Mouse (Mus musculus): ENCODE measurements around the gene Evi5l.
"Not testable (repeated sequence)": the region's sequence is repeated elsewhere in the genome, so short reads cannot be mapped to it uniquely, and the experiment has no call there.

Gene Evi5l

GRCm38 (mm10) chr8:4238434-4239192, 72.2 kb downstream of the Evi5l start, which contains the start of the genes Map2k7 and Gm49320:
Gene Map2k7, plus strand, starts transcription at chr8:4238740.
Gene Gm49320, plus strand, starts transcription at chr8:4238865.
- DNase-seq (ENCODE audit: low read depth) = peak; percentile 99

- peak; percentile 49 for DNase-seq (ENCODE audit: low read depth)
Observed at GRCm38 (mm10) chr8:4239193-4239890, 73.0 kb downstream of the Evi5l start.

GRCm38 (mm10) chr8:4245061-4245460, 78.7 kb downstream of the Evi5l start:
- DNase-seq (ENCODE audit: low read depth) = no peak

DNA sequence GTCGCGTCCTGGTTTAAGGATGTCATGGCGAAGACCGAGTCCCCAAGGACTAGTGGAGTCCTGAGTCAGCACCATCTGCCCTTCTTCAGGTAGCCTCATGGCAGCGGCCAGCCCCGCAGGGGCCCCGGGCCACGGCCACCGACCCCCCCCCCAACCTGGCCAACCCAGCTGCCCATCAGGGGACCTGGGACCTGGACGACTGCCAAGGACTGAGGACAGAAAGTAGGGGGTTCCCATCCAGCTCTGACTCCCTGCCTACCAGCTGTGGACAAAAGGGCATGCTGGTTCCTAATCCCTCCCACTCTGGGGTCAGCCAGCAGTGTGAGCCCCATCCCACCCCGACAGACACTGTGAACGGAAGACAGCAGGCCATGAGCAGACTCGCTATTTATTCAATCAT, 79.4 kb downstream of the Evi5l start:
- DNase-seq (ENCODE audit: low read depth) = no peak

- DNase-seq (ENCODE audit: low read depth) = no peak
Observed at GRCm38 (mm10) chr8:4247241-4247640, 80.9 kb downstream of the Evi5l start.

- no peak for DNase-seq (ENCODE audit: low read depth)
Observed at GRCm38 (mm10) chr8:4247951-4248540, 81.7 kb downstream of the Evi5l start, which contains the start of gene Tgfbr3l. Gene Tgfbr3l, plus strand, starts transcription at chr8:4248214.

DNA sequence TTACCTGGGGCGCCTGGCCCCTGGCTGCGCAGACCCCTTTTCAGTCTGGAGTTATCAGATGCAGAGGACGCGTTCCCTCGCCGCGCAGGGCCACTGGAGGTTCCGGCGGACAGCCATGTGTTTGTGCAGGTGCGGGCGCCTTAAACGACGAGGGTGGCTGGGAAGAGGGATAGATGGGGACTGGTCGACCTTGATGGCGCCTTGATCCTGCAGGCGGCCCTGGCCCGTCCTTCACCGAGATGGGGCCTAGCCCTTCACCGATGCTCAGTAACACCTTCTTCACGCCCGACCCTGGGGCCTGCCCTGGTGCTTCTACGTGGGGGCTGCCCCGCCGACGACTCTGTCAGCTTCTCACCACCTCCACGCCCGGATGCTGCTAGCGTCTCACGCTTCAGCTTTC, 82.8 kb downstream of the Evi5l start:
- DNase-seq (ENCODE audit: low read depth) = no peak

DNA sequence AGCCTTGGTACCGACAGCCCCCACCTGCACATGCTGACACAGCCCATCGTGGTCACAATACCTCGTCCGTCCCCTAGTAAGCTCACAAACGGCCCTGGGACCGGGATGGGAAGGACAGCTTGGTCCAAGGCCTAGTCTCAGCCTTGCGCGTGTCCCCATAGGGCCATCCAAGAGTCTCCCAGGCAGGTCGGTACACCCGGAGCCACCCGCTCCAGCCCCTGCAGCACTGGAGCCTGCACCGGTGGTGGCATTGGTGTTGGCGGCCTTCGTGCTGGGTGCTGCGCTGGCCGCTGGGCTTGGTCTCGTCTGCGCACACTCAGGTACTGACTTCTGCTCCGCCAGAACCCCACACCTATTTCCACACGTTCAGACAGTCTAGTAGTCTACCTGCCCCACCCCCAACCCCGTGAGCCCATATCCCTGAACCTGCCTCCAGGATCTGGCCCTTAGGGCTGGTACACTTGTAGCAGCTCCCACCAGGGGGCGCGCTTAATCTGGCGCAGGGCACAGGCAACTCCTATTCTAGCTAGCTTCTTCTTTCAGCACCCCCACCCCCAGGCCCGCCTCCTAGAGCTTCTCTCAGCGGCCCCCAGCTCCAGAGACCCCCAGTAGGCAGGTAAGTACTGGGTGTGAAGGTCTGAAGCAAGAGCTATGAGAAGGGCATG, 84.1 kb downstream of the Evi5l start:
- DNase-seq (ENCODE audit: low read depth) = peak; percentile 79

DNA sequence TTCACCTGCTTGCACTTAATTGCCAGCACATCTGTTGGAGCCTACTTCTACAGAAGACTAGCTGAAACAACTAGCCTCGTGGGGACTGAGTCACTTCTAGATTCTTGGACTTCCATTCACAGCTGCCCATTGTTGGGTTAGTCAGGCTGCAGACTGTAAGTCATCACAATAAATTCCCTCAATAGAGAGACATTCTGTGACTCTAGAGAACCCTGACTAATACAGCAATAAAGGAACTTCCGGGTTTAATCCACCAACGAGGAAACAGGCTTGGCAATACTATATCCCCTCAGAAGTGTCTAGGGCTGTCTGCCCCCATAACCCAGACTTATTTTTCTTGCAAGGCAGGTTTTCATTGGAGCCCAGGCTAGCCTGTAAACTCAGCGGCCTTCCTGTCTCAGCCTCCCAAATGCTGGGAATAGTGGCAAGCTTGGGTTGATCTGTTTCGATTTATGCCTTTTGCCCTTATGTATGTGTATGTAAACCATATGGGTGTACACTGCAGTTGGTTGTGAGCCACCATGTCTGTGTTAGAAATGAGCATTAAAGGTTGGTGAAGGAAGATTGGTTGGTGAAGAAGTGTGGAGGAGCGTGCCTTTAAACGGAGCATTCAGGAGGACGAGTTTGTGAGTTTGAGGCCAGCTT, 85.9 kb downstream of the Evi5l start:
- DNase-seq (ENCODE audit: low read depth) = peak; percentile 40

- DNase-seq (ENCODE audit: low read depth) = peak; percentile 94
Observed at GRCm38 (mm10) chr8:4252934-4253841, 86.8 kb downstream of the Evi5l start, which contains the start of gene Snapc2. Gene Snapc2, plus strand, starts transcription at chr8:4253080.

DNA sequence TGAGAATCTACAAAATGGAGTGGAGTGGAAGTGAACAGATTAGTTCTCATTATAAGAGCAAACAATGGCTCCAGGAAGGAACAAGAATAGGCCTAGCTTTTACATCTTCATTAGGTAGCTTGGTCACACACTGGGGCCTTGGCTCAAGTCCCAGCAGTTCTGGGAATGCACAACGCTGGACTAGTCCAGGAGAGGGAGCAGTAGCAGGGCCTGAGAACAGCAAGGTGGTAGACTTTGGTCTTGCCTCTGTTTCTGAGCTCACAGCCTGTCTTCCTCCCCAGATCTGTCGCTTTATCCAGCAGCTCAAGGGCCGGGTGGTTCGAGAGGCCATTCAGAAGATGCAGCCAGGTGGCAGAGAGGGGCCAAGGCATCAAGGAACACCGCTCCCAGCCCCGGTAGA, 87.6 kb downstream of the Evi5l start:
- peak; percentile 76 for DNase-seq (ENCODE audit: low read depth)

DNA sequence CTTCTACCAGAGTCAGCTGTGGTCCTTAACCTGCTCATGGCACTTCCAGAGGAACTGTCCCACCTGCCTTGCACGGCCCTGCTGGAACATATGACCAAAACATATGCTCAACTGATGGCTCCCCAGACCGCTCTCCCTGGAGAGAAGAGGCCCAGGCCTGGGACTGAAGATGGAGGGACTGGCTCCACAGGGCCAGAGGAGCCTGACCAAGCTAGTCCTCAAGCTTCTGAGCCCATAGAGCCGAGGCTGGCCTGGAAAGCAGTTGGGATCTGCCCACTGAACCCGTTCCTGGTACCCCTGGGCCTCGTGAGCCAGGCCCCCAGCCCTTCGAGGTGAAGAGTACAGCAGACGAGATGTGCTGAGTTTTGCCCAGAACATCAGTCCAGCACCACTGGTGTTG, 89.1 kb downstream of the Evi5l start:
- not testable (repeated sequence) for DNase-seq (ENCODE audit: low read depth)

DNA sequence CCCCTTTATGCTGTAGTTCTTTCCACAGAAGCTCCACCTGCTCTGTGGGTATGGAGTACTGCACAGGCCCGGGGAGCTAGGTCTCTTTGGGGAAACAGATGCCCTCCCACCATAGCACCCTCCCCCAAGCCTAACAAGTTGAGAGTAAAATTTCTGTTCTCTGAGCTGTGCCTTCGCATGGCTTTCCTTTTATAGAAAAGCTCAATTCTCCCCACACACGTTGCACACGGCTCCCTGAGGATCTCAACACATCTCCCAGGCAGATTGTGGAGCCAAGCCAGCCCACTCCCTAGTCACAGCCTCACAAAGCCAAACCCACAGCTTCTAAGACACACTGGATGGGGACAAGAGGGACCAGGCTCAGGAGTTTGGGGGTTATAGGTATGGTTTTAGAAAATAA, 90.5 kb downstream of the Evi5l start:
- no peak for DNase-seq (ENCODE audit: low read depth)

- no peak for DNase-seq (ENCODE audit: low read depth)
Observed at GRCm38 (mm10) chr8:4257350-4257749, 91.0 kb downstream of the Evi5l start.

DNA sequence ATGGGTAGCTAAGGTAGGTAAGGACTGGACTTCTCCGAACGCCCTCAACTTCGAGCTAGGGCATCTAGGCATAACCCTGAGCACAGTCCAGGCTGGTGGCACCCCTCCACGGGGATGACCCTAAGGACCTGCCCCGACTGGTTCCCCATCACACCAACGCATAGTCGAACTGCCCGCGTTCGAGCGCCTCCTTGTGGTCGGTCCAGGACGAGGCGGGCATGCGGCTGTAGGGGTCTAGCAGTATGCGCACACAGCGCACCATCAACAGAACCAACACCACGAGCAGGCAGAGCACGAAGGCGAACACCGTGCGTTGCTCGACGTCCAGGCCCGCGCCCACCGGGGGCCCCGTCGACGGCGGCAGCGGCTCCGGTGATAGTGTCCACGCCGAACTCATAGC, 91.9 kb downstream of the Evi5l start:
- DNase-seq (ENCODE audit: low read depth) = no peak

- DNase-seq (ENCODE audit: low read depth) = no peak
Observed at GRCm38 (mm10) chr8:4258678-4259077, 92.3 kb downstream of the Evi5l start.

- no peak for DNase-seq (ENCODE audit: low read depth)
Observed at GRCm38 (mm10) chr8:4259125-4259804, 92.9 kb downstream of the Evi5l start, which contains the start of gene Ctxn1. Gene Ctxn1, minus strand, starts transcription at chr8:4259274.

GRCm38 (mm10) chr8:4259805-4260170, 93.4 kb downstream of the Evi5l start:
- DNase-seq (ENCODE audit: low read depth) = no peak
